Mouse (Mus musculus) hindbrain, embryonic 15.5 days (tissue): ENCODE measurements around the gene Cabp4. TPM values are rescaled to one million over a fixed set of nuclear protein-coding genes. Genes with fewer than 3 reads are reported as not detected.
A peak's percentile ranks its signal among the peaks of the same experiment; 100 is the strongest.

Experiments
- ATAC-seq: fragments of 200-750 bp; cut with Nextera tagmentation; 2 replicates; pipeline ENCODE4 v1.8.0; 2017; ENCODE audit warnings: low read depth, moderate number of reproducible peaks, moderate TSS enrichment; ENCODE audit not compliant: low FRiP score
- H3K27ac ChIP-seq: fragments of 300-500 bp; sonication (generic); replicated peaks from 2 replicates; pipeline ENCODE4 v1.5.1; 2015; ENCODE audit warnings: mild to moderate bottlenecking, inconsistent platforms
- H3K27me3 ChIP-seq: fragments of 300-500 bp; sonication (generic); 2 replicates; pipeline ENCODE4 v1.6.1; 2015; ENCODE audit warnings: control low read depth, inconsistent platforms
- H3K36me3 ChIP-seq: fragments of 300-500 bp; sonication (generic); 2 replicates; pipeline ENCODE4 v1.6.1; 2015; ENCODE audit warnings: control low read depth, inconsistent platforms
- H3K4me1 ChIP-seq: fragments of 300-500 bp; sonication (generic); replicated peaks from 2 replicates; pipeline ENCODE4 v1.6.1; 2015; ENCODE audit warnings: control low read depth, inconsistent platforms
- H3K4me2 ChIP-seq: fragments of 300-500 bp; sonication (generic); 2 replicates; pipeline ENCODE4 v1.6.1; 2015; ENCODE audit warnings: moderate library complexity, mild to moderate bottlenecking, inconsistent platforms
- H3K4me3 ChIP-seq: fragments of 300-500 bp; sonication (generic); 2 replicates; pipeline ENCODE4 v1.5.1; 2015; ENCODE audit warnings: mild to moderate bottlenecking, inconsistent platforms
- H3K9ac ChIP-seq: fragments of 300-500 bp; sonication (generic); 2 replicates; pipeline ENCODE4 v1.6.1; 2015; ENCODE audit warnings: inconsistent platforms
- H3K9me3 ChIP-seq: fragments of 300-500 bp; sonication (generic); 2 replicates; pipeline ENCODE4 v1.6.1; 2016; ENCODE audit warnings: control low read depth, inconsistent platforms
- WGBS: fragments of 180-500 bp; shearing (Covaris S2); methylation state at CpG from one replicate; pipeline ENCODE4 v1.1.7; 2015; 5-methylcytosine and 5-hydroxymethylcytosine counted together
- polyA plus RNA-seq: library from polyadenylated mRNA; unstranded; fragments of >200 nt; fragmentation: Nextera tagmentation; extraction: Ambion mirVana; gene quantifications from 2 replicates; pipeline ENCODE4 v1.2.1, GENCODE M21; 2015

Cabp4 gene
- polyA plus RNA-seq, 1 experiment from 2014 or later = 0.26 TPM

DNA sequence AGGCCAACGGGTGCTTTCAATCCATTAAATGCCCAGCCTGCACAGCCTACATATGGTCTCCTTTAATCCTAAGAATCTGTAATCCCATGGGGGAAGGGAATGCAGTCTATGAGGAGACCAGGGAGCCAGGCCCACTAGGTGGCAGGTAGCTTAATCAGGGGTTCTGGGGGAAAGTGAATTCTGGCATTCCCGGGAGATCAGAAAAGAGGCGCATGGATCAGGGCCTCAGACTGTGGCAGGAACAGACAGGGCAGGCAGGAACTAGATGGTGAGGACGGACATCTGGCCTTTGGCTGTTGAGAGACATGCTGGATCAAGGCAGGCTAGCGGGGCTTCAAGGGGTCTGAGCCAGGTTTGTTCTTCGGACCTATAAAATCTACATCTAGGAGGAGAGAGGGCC lies 42.4 kb downstream of the Cabp4 start:
- peaks cover 57% of the 10 kb centered on the region for H3K4me1 ChIP-seq

DNA sequence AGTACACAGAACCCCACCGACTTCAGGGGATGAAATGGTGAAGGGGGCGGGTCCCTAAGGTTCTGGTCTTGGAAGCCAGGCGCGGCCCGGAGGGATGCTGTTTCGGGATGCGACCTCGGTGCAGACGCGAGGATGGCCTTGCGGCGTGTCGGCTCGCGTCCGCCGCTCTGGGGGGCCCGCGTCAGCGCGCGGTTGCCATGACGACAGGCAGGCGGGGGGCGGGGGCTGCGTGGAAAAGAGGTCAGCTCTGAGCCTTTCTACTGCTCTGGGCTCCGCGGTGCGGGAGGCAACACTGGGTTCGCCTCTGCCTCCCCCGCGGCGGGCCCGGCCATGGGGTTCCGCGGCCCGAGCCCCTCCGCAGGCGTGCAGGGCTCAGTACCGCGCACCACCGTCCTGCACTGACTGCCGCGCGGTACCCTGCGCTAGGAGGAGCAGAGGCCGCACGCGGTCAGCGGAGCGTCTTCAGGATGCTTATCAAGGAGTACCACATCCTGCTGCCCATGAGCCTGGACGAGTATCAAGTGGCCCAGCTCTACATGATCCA lies 43.0 kb downstream of the Cabp4 start:
- under 1% methylated on average over 52 of the region's 52 CpGs for WGBS
- no peaks in the 10 kb centered on the region for H3K9me3 ChIP-seq
- peak overlapping the region; percentile 68 for H3K9ac ChIP-seq
- H3K4me2 ChIP-seq = peak overlapping the region; percentile 80
- H3K36me3 ChIP-seq = peaks cover 6% of the 10 kb centered on the region; the same call in 1 of the 2 replicates
- peaks cover 63% of the 10 kb centered on the region for H3K4me1 ChIP-seq
- no peaks in the 10 kb centered on the region for H3K27me3 ChIP-seq
- ATAC-seq = peak; percentile 12
- peak overlapping the region; percentile 69 for H3K4me3 ChIP-seq
- H3K27ac ChIP-seq = peak overlapping the region; percentile 78

More for the DNA sequence above, 42.4 kb downstream of the Cabp4 start:
- Histone ChIP-seq H3K27ac (peak overlapping the region; percentile 78), H3K9me3 (no peaks in the 10 kb centered on the region), H3K36me3 (peaks cover 9% of the 10 kb centered on the region; the same call in 1 of the 2 replicates), H3K4me3 (peak overlapping the region; percentile 69), H3K27me3 (no peaks in the 10 kb centered on the region), H3K4me2 (peak overlapping the region; percentile 80), H3K9ac (peak overlapping the region; percentile 68)
- 61% methylated on average over 6 of the region's 6 CpGs for WGBS
- ATAC-seq = no peak

DNA sequence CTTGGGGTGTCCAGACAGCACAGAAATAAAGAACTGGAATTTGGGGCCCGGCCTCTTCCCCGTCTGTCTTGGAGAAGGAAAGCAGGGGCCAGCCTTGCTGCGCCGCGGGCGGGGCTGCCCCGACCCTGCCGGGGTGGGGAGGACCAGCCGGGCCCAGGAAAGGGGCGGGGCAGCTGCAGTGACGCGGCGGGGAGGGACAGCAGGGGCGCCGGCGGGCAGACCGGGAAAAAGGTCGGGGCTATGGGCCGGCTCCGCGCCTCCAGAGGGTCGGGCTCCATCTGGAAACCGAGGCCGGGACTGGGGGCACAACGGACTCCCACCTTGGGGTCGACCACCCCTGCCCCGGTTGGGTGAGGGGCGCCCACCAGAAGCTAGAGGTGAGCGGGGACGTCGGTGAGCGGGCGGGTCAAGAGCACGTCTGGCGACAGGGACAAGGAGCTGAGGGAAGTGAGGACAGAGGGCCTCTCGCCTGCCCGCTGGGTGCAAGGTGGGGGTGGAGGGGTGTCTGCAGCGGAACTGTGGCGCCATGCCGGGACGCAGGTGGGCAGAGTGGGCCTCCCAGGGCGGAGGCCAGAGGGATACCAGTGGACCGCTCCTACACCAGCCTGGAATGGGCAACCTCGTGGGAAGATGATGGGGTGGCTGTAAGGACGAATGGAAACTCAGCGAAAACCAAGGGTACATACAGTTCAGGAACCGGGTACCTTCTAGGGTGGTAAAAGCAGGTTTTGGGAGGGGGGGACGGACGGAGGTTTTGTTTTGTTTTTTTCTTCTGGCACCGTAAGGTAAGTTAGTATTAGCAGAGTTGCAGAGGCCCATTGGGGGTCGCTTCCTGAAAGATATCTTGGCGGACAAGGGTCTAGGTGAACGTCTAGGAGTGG lies 43.8 kb downstream of the Cabp4 start, which contains the start of gene Pitpnm1:
Pitpnm1 (plus strand) TSS at position 162 of the 881 bp plus-strand sequence.
- H3K9ac ChIP-seq = peak within 1 kb of the TSS; percentile 68
- WGBS = 1% methylated on average over 53 of the region's 53 CpGs
- peaks cover 3% of the 10 kb centered on the region; the same call in 1 of the 2 replicates for H3K36me3 ChIP-seq
- H3K27me3 ChIP-seq = no peaks in the 10 kb centered on the region
- H3K4me1 ChIP-seq = peaks cover 65% of the 10 kb centered on the region
- H3K4me3 ChIP-seq = peak within 1 kb of the TSS; percentile 69
- H3K27ac ChIP-seq = peak within 1 kb of the TSS; percentile 78
- no peaks in the 10 kb centered on the region for H3K9me3 ChIP-seq
- H3K4me2 ChIP-seq = peak within 1 kb of the TSS; percentile 80
- no peak for ATAC-seq

DNA sequence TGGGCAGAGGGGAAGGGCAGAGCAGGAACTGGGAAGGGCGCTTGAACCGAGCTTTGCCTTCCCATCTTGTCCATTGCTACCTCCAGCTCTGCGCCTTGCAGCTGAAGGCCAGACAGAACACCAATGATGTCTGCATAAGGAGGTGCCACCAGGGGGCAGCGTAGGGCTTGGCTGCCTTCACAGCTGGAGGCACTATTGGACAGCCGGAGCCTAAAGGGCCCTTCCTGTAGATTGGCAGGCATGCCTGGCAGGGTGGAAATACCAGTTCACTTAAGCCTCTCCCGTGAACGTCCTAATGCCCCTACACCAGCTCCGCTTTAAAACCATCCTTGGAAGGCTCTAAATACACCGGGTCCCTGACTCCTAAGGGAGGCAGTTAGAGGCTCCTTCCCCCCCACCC lies 44.8 kb downstream of the Cabp4 start:
- Histone ChIP-seq H3K27me3 (no peaks in the 10 kb centered on the region), H3K36me3 (no peaks in the 10 kb centered on the region), H3K4me1 (peaks cover 65% of the 10 kb centered on the region), H3K9ac (no peak overlapping the region), H3K4me2 (peak overlapping the region; percentile 80; the same call in 1 of the 2 replicates), H3K4me3 (no peak overlapping the region), H3K27ac (no peak overlapping the region), H3K9me3 (no peaks in the 10 kb centered on the region)
- 18% methylated on average over 9 of the region's 9 CpGs for WGBS
- ATAC-seq = no peak

DNA sequence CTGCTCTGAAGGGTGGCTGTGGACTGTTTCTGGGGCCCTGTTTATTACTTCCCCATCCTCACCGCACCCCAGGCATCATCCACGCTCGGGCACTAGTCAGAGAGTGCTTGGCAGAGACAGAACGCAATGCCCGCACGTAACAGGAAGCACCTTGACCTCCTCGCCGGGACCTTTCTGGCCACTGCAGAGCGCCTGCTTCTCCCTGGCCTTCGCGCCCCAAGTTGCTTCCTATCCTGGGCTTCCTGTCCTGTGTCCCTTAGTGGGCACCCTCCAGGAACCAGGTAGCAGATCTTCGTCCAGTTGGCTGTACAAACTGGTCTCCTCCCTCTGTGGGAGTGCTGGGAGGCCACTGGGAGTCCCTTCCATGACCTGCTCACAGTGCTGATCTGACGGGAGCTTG lies 45.4 kb downstream of the Cabp4 start:
- H3K4me1 ChIP-seq = peaks cover 65% of the 10 kb centered on the region
- no peaks in the 10 kb centered on the region for H3K27me3 ChIP-seq
- no peak overlapping the region for H3K9ac ChIP-seq
- no peak overlapping the region for H3K4me2 ChIP-seq
- WGBS = 91% methylated on average over 13 of the region's 13 CpGs
- no peak for ATAC-seq
- H3K36me3 ChIP-seq = no peaks in the 10 kb centered on the region
- H3K27ac ChIP-seq = no peak overlapping the region
- H3K4me3 ChIP-seq = no peak overlapping the region
- no peaks in the 10 kb centered on the region for H3K9me3 ChIP-seq

DNA sequence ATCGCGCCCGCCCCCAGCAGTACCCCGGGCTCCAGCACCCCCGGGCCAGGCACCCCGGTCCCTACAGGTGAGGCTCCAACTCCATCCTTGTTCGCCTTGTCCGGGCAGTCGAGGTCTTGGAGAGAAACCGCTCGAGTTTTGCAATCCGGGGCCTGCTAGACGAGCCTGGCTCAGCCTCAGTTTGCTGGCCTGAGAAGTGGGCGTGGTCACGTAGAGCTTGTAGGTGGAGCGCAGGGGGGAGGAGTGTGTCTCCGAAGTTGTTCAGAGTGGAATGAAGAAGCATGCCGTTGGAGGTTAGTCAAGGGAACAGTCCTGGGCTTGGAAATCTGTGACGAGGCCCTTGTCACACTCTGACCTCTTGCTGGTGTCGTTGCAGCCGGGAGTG lies 46.4 kb downstream of the Cabp4 start:
- Histone ChIP-seq H3K4me1 (peaks cover 61% of the 10 kb centered on the region), H3K4me2 (peak overlapping the region; percentile 73), H3K27ac (peak overlapping the region; percentile 71), H3K36me3 (no peaks in the 10 kb centered on the region), H3K9me3 (no peaks in the 10 kb centered on the region), H3K9ac (peak overlapping the region; percentile 58), H3K4me3 (peak overlapping the region; percentile 74), H3K27me3 (no peaks in the 10 kb centered on the region)
- WGBS = 2% methylated on average over 21 of the region's 21 CpGs
- ATAC-seq = no peak

DNA sequence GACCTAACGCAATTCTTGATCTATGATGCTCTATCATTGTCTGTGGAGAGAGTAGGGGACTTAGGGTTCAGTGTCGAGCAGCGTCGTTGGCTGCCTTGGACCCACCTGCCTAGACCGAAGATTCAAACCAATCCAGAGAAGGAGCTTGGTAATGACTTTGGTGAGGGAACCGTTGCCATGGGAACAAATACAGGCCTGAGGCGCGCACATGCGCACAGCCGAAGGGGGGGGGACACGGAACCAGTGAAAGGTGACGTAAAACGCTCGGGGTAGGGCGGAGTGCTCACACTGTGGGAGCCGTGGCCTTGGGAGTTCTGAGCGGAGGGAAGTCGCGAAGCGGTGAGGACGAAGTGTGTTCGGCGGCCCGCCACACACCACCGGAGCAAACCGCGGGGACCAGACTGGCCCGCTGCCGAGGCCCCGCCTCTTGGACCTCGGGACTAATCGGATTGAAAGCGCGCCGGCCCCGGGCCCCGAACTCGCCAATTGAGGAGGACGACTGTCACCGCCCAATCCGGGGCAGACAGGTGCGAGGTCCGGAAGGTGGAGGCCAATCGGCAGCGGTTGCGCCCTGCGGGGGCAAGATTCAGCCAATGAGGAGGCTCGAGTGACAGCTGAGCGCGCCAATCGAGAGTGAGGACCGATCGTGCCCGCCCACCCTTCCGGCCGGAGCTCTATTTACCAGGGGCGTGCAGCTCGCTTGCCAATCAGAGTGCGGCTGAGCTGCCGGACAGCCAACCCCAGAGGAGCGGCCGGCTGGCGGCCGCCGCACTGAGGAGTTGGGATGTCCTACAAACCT lies 47.0 kb downstream of the Cabp4 start, which contains the start of gene Cdk2ap2:
Cdk2ap2 (plus strand) TSS at position 541 of the 799 bp plus-strand sequence.
- Histone ChIP-seq H3K4me1 (peaks cover 55% of the 10 kb centered on the region), H3K36me3 (no peaks in the 10 kb centered on the region), H3K4me3 (peak within 1 kb of the TSS; percentile 74), H3K27me3 (no peaks in the 10 kb centered on the region), H3K9me3 (no peaks in the 10 kb centered on the region), H3K4me2 (peak within 1 kb of the TSS; percentile 73), H3K27ac (peak within 1 kb of the TSS; percentile 95), H3K9ac (peak within 1 kb of the TSS; percentile 58)
- under 1% methylated on average over 65 of the region's 65 CpGs for WGBS
- peak; percentile 95 for ATAC-seq

DNA sequence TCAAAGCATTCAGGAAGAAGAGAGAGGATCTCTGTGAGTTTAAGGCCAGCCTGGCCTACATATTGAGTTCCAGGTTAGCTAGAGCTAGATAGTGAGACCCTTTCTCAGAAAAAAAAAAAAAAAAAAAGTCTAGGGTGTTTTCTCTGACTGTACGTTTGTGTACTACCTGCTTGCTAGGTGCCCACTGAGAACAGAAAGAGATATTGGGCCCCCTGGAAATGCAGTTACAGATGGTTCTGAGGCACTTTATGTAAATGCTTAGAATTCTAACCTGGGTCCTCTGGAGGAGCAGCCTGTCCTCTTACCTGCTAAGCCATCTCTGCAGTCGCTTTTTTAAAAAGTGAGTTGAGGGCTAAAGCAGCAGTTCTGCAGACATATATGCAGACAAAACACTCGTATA lies 48.0 kb downstream of the Cabp4 start:
- ATAC-seq = no peak
- Histone ChIP-seq H3K4me2 (peak overlapping the region; percentile 73), H3K27me3 (no peaks in the 10 kb centered on the region), H3K27ac (peak overlapping the region; percentile 95; the same call in 1 of the 2 replicates), H3K4me1 (peaks cover 45% of the 10 kb centered on the region), H3K36me3 (no peaks in the 10 kb centered on the region), H3K9me3 (no peaks in the 10 kb centered on the region), H3K4me3 (peak overlapping the region; percentile 74; the same call in 1 of the 2 replicates), H3K9ac (no peak overlapping the region)
- WGBS = 59% methylated on average over 3 of the region's 3 CpGs

DNA sequence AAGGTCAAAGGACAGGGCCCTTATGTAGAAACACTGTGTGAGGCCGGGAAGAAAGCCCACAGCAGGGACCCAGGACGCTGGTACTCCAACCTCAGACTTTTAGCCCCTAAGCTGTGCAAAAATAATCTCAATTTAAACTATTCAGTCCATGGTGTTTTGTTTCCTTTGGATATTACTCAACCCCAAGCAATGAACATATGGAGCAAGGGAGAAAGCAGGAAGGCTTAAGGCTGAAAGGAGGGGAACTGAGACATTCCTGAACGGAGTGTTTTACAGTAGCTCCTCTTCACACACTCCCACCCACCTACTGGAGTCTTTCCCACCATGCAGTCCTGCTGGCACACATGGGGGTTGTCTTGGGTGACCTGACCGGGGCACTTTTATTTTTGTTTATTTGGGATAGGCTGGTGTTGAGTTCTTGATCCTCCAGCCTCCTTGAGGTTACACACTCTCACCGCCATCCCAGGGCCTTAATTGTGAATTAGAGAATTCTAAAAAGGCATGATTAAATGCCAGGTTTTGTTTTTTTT lies 49.0 kb downstream of the Cabp4 start:
- no peak for ATAC-seq
- no peaks in the 10 kb centered on the region for H3K9me3 ChIP-seq
- no peak overlapping the region for H3K9ac ChIP-seq
- H3K4me1 ChIP-seq = peaks cover 35% of the 10 kb centered on the region
- 77% methylated on average over 5 of the region's 5 CpGs for WGBS
- H3K4me2 ChIP-seq = no peak overlapping the region
- H3K4me3 ChIP-seq = no peak overlapping the region
- no peaks in the 10 kb centered on the region for H3K36me3 ChIP-seq
- H3K27ac ChIP-seq = no peak overlapping the region
- H3K27me3 ChIP-seq = no peaks in the 10 kb centered on the region

DNA sequence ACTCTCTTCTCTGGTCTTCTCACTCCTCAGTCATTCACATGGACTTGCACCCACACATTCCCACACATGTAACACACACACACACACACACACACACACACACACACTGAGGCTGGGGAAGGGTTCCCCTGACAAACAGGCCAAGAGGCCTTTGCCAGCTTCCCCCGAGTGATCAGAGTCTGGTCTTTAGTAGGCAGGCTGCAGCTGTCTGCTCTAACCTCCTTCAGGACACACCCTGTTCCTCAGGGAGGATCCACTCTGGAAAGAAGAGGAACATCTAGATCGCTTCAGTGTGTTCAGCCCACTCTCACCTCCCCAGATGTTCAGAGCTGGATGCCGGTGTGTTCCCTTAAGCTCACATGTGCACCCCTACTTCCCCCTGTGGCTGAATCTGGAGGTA lies 49.5 kb downstream of the Cabp4 start:
- Histone ChIP-seq H3K4me2 (no peak overlapping the region), H3K9me3 (no peaks in the 10 kb centered on the region), H3K9ac (no peak overlapping the region), H3K27me3 (no peaks in the 10 kb centered on the region), H3K4me1 (peaks cover 30% of the 10 kb centered on the region), H3K4me3 (no peak overlapping the region), H3K27ac (no peak overlapping the region), H3K36me3 (no peaks in the 10 kb centered on the region)
- WGBS = 82% methylated on average over 3 of the region's 3 CpGs
- no peak for ATAC-seq

DNA sequence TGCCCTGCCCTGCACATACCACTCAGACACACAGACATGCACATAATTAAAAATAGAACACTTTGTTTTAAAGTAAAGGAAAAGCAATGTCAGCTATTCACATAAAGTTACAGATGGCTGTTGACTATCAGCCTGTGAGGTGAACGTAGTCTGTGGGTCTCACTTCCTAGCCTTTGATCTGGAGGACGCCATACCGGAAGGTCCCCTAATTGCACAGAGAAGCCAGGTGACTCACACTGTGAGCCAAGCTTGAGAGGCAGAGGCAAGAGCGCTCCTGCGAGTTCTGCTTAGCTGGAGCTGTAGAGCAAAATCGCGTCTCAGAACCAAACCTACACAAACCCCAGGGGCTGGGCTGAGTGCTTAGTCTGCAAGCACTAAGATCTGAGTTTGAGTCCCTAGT lies 50.1 kb downstream of the Cabp4 start:
- H3K27me3 ChIP-seq = no peaks in the 10 kb centered on the region
- no peak overlapping the region for H3K4me2 ChIP-seq
- H3K36me3 ChIP-seq = no peaks in the 10 kb centered on the region
- H3K27ac ChIP-seq = no peak overlapping the region
- H3K9me3 ChIP-seq = no peaks in the 10 kb centered on the region
- 79% methylated on average over 7 of the region's 7 CpGs for WGBS
- ATAC-seq = no peak
- H3K9ac ChIP-seq = no peak overlapping the region
- H3K4me1 ChIP-seq = peaks cover 24% of the 10 kb centered on the region
- no peak overlapping the region for H3K4me3 ChIP-seq
